In the genomic region with DNA sequence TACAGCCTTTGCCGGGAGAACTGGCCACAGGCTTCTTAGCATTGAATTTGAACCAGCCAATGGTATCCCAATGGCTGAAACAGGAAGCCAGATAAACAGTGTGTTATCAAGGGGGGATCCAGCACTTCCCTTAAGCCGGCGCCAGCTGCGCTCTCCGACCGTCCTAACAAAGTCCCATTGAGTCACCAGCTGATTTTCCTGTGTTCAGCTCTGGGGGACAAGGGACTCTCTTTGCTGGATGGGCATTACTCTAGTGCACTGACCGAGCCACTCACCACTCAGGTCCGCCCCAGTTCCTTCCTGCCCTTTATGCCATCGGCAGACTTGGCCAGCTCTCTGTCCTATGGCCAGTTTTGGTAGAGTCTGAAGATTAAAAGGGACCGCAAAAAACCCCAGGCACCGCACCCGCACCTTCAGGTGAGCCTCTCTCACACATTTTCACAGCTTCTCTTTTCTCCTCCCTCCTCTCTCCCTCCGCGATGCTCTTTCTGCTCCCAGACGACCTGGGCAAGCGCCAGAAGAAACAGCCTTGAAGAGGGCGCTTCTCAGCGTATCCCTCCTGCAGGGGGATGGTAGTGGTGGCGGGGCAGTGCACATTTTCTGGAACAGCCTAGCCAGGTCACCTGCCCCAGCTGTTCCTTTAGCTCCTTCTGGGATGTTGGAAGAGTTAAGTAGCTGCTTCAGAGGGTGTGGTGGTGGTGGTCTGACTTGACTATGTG, we compare ENCODE assay signal across 8 mouse cellular contexts. TPM values are rescaled to one million over a fixed set of nuclear protein-coding genes. Genes with fewer than 3 reads are reported as not detected.
DNase-seq lines count a peak whose midpoint lies in the region; ATAC-seq lines count a peak whose summit lies in the region.

No protein-coding gene starts in this region.

- intact Hi-C loops in heart, postnatal 25 days (cut with DNase I): no loop called here

- H3K4me1 ChIP-seq in embryonic facial prominence, embryonic 12.5 days: peaks cover 16% of the 10 kb centered on the region; the same call in 1 of the 2 replicates
- peaks cover 28% of the 10 kb centered on the region for H3K4me1 ChIP-seq in limb, embryonic 12.5 days (replicated peaks)
- peaks cover 56% of the 10 kb centered on the region for H3K4me1 ChIP-seq in midbrain, embryonic 10.5 days

- H3K27ac ChIP-seq in embryonic facial prominence, embryonic 12.5 days: peak overlapping the region; percentile 37; the same call in 1 of the 2 replicates
- no peak overlapping the region for H3K27ac ChIP-seq in limb, embryonic 12.5 days
- peak overlapping the region; percentile 89 for H3K27ac ChIP-seq in midbrain, embryonic 10.5 days (replicated peaks)

- no peaks in the 10 kb centered on the region for H3K36me3 ChIP-seq in embryonic facial prominence, embryonic 12.5 days
- H3K36me3 ChIP-seq in limb, embryonic 12.5 days: no peaks in the 10 kb centered on the region
- H3K36me3 ChIP-seq in midbrain, embryonic 10.5 days: no peaks in the 10 kb centered on the region

- peak; percentile 72 for DNase-seq in ovary, postnatal 36 days (ENCODE audit: low spot score)
- no peak for DNase-seq in ovary, postnatal 14 days (ENCODE audit: low spot score)
- DNase-seq in heart, postnatal 25 days (ENCODE audit: low spot score): peak; percentile 49
- peak; percentile 60 for DNase-seq in midbrain, embryonic 10.5 days (ENCODE audit: low spot score)
- DNase-seq in urinary bladder, postnatal 4 days (ENCODE audit: low spot score in 2 of 2): no peak
- DNase-seq in right cerebral cortex, postnatal 14 days: no peak

- 0 out of 2 replicates have a peak, but pooled peaks cover 8% of the 10 kb centered on the region for H3K27me3 ChIP-seq in embryonic facial prominence, embryonic 12.5 days
- peaks cover 19% of the 10 kb centered on the region for H3K27me3 ChIP-seq in limb, embryonic 12.5 days
- H3K27me3 ChIP-seq in midbrain, embryonic 10.5 days (ENCODE audit: low read depth, poor library complexity, severe bottlenecking): peaks cover 78% of the 10 kb centered on the region

- under 1% methylated on average over 19 of the region's 19 CpGs for WGBS in embryonic facial prominence, embryonic 12.5 days
- WGBS in limb, embryonic 12.5 days: under 1% methylated on average over 19 of the region's 19 CpGs
- 0% methylated on average over 19 of the region's 19 CpGs for WGBS in midbrain, embryonic 10.5 days

- peak; percentile 13; the same call in 1 of the 2 replicates for ATAC-seq in embryonic facial prominence, embryonic 12.5 days (ENCODE audit: insufficient number of reproducible peaks, insufficient read depth, low FRiP score, low TSS enrichment)
- ATAC-seq in limb, embryonic 12.5 days (ENCODE audit: insufficient number of reproducible peaks, insufficient read depth, low FRiP score, low TSS enrichment, low read depth): no peak

- peak overlapping the region; percentile 93 for H3K4me2 ChIP-seq in embryonic facial prominence, embryonic 12.5 days (replicated peaks)
- peak overlapping the region; percentile 93 for H3K4me2 ChIP-seq in limb, embryonic 12.5 days

- H3K9me3 ChIP-seq in embryonic facial prominence, embryonic 12.5 days: no peaks in the 10 kb centered on the region
- H3K9me3 ChIP-seq in limb, embryonic 12.5 days: no peaks in the 10 kb centered on the region
- H3K9me3 ChIP-seq in midbrain, embryonic 10.5 days (replicated peaks): no peaks in the 10 kb centered on the region

- H3K4me3 ChIP-seq in embryonic facial prominence, embryonic 12.5 days: peak overlapping the region; percentile 70
- peak overlapping the region; percentile 74 for H3K4me3 ChIP-seq in limb, embryonic 12.5 days (replicated peaks)
- peak overlapping the region; percentile 77 for H3K4me3 ChIP-seq in midbrain, embryonic 10.5 days

- H3K9ac ChIP-seq in embryonic facial prominence, embryonic 12.5 days: peak overlapping the region; percentile 51
- H3K9ac ChIP-seq in limb, embryonic 12.5 days (replicated peaks): peak overlapping the region; percentile 90

RNA-seq across cellular contexts. Expression of gene Csrp1, which starts 32.9 kb away (rescaled TPM):
- 75.1 and 78.9 TPM in 2 replicates for polyA plus RNA-seq in embryonic facial prominence, embryonic 12.5 days (2016; fragmentation: Nextera tagmentation; extraction: Ambion mirVana)
- 10 to 100 TPM; 48.0 to 56.7 TPM for total RNA-seq in heart, postnatal 25 days (2021)
- polyA plus RNA-seq in limb, embryonic 12.5 days (2016; fragmentation: Nextera tagmentation; extraction: Ambion mirVana): 63.6 and 75.1 TPM in 2 replicates
- 41.9 and 44.9 TPM in 2 replicates for polyA plus RNA-seq in midbrain, embryonic 10.5 days (2016; fragmentation: Nextera tagmentation; extraction: Ambion mirVana)

Comparison
In these comparisons a context has a peak if more than half of its experiments do, and no peak if none do; other contexts are left out.
1. DNase-seq: peak in ovary, postnatal 36 days (single experiment), heart, postnatal 25 days (single experiment) and midbrain, embryonic 10.5 days (single experiment); none in ovary, postnatal 14 days (single experiment), urinary bladder, postnatal 4 days (0 of 2) and right cerebral cortex, postnatal 14 days (single experiment).
2. Peak in every context shown above with its lines, with median percentiles within 50 percentile points of each other: H3K4me3 ChIP-seq.